Mouse (Mus musculus): ENCODE measurements around the gene Psmd10. TPM values are rescaled to one million over a fixed set of nuclear protein-coding genes. Genes with fewer than 3 reads are reported as not detected.

Psmd10 gene
- polyA plus RNA-seq (2014; fragmentation: Illumina TruSeq; extraction: RNeasy Lipid Tissue Mini Kit (QIAGEN cat#74804); ENCODE audit: low read depth, low replicate concordance): 50.3 TPM

DNA sequence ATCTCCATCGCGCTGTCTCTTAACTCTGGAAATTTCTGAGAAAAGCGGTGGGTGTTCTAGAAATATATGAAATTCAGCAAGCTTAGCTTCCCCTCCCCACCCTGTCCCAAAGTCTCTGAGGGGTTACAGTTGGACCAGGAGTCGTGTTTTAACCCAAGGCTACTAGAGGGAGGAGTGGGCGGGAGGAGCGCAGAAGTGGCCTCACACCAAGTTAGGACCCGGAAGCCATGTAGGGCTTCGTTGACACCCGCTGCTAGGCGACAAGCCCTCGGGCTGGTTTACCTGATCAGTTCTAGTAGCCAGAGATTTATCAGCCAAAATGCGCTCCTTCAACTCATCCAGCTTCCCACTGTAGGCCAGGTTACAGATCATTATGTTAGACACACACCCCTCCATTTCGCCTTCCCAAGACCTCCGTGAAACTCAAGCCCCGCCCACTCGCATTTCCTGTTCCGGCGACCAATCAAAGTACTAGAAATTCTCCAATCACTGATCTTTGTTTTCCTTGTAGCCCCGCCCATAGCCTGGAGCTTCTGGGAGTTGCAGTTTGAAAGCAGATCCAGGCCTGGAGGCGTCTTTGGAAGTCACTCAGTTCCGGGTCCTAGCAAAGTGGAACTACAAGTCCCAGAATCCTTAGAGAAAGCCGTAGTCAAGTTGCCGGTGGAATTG lies at the start of gene Psmd10, which contains the start of gene Atg4a:
Gene Psmd10, minus strand, starts transcription at position 457 of the 669 bp plus-strand sequence.
Gene Atg4a, plus strand, starts transcription at position 636 of the 669 bp plus-strand sequence.

DNA sequence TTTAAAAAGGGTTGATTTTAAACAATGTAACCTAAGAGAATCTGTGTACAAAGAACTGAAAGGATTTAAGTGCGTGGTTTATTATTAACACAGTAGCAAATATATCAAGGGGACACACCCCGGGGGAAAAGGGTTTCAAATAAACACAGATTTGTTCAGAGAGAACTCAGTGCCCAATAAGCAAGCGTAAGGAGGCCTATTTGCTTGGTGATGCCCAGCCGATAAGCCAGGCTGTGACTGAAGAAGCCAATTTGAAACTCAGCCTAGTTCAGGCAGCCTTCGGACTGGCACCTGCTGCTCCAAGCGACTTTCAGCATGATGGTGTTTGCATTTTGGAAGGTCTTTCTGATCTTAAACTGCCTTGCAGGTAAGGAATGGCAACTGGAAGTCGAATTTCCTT lies 49.2 kb downstream of the Psmd10 start, which contains the start of gene Vsig1:
Gene Vsig1, plus strand, starts transcription at position 249 of the 400 bp plus-strand sequence.

Other genes starting within 250 kb of the Psmd10 start
- 0.30 TPM for gene Tex13b, start 143.3 kb downstream of the Psmd10 start, polyA plus RNA-seq (2014; fragmentation: Illumina TruSeq; extraction: RNeasy Lipid Tissue Mini Kit (QIAGEN cat#74804); ENCODE audit: low read depth, low replicate concordance)
- gene Vsig1, start 49.1 kb downstream of the Psmd10 start, polyA plus RNA-seq (2014; fragmentation: Illumina TruSeq; extraction: RNeasy Lipid Tissue Mini Kit (QIAGEN cat#74804); ENCODE audit: low read depth, low replicate concordance): 8.6 TPM
- 187 TPM for gene Atg4a, start 179 bp upstream of the Psmd10 start, polyA plus RNA-seq (2014; fragmentation: Illumina TruSeq; extraction: RNeasy Lipid Tissue Mini Kit (QIAGEN cat#74804); ENCODE audit: low read depth, low replicate concordance)

Measured in adipose tissue, adult 10 weeks (tissue).